Mouse (Mus musculus) ES-Bruce4 (cell line): ENCODE results near the gene Cc2d2b.

ENCODE experiments used
- CTCF ChIP-seq: IDR thresholded peaks from one replicate; pipeline ENCODE4 v1.8.1; 2011; ENCODE audit warnings: low read depth, low read length
- EP300 ChIP-seq: IDR thresholded peaks from 2 replicates; pipeline ENCODE4 v1.6.1; 2011; ENCODE audit warnings: low read depth, low read length; ENCODE audit not compliant: insufficient read depth
- POLR2A ChIP-seq: IDR thresholded peaks from one replicate; pipeline ENCODE4 v1.8.1; 2011; ENCODE audit warnings: low read length; ENCODE audit not compliant: insufficient read depth

DNA sequence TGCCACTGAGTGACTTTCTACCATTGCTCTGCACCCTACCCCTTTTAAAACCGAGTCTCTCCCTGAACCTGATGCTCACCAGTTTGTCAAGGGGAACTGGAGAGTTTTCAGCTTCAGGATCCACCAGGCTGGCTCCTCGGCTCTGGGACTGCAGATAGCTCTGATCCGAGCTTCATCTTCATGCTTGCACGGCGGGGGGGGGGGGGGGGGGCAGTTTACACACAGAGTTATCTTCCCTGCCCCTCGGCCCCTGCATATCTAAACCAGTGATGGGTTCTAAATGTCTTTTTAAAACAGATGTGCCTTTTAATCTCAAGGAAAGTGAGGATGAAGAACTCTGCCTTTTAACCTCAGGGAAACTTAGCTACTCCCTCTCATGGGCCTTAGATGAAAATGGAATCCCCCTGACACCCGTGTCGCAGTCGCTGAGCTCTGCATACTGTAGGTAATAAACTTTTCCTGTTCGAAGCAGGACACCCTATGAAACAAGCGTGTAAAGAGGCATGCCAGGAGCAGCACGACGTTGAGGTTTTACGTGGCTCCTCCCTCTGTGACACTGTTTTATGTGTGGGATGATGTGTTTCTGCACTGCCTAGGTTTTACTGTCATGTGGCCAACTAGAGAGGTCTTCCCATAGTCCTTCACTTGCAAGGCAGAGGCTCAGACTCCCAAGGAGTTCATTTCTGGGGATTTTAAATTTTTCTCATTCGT, 39.6 kb downstream of the Cc2d2b start:
- TF ChIP-seq CTCF: no peak
- TF ChIP-seq EP300: no peak
- TF ChIP-seq POLR2A: no peak
